Mouse (Mus musculus) limb, embryonic 14.5 days (tissue): Measurements from ENCODE around the gene Brd3. TPM values are rescaled to one million over a fixed set of nuclear protein-coding genes. Genes with fewer than 3 reads are reported as not detected.

Source experiments
- ATAC-seq: fragments of 200-750 bp; cut with Nextera tagmentation; 2 replicates; pipeline ENCODE4 v1.8.0; 2017; ENCODE audit warnings: low read depth, moderate number of reproducible peaks, moderate TSS enrichment; ENCODE audit not compliant: low FRiP score
- DNase-seq: peaks from one replicate; pipeline ENCODE4 v3.0.0-alpha.2; 2015; ENCODE audit warnings: low spot score
- H3K27ac ChIP-seq: fragments of 300-500 bp; sonication (generic); replicated peaks from 2 replicates; pipeline ENCODE4 v1.5.1; 2014; ENCODE audit warnings: low read depth, mild to moderate bottlenecking, low read length, moderate library complexity, mixed read lengths
- H3K27me3 ChIP-seq: fragments of 300-500 bp; sonication (generic); 2 replicates; pipeline ENCODE4 v1.6.1; 2014; ENCODE audit warnings: low read length, mixed read lengths; ENCODE audit not compliant: control insufficient read depth, insufficient read depth
- H3K36me3 ChIP-seq: fragments of 300-500 bp; sonication (generic); 2 replicates; pipeline ENCODE4 v1.6.1; 2014; ENCODE audit warnings: mild to moderate bottlenecking, low read length, moderate library complexity, mixed read lengths; ENCODE audit not compliant: control insufficient read depth, insufficient read depth
- H3K4me1 ChIP-seq: fragments of 300-500 bp; sonication (generic); 2 replicates; pipeline ENCODE4 v1.6.1; 2014; ENCODE audit warnings: antibody characterized with exemption, low read length, mixed read lengths; ENCODE audit not compliant: control insufficient read depth, insufficient read depth
- H3K4me2 ChIP-seq: fragments of 300-500 bp; sonication (generic); replicated peaks from 2 replicates; pipeline ENCODE4 v1.6.1; 2014; ENCODE audit warnings: low read depth, mild to moderate bottlenecking, low read length, moderate library complexity; ENCODE audit not compliant: severe bottlenecking
- H3K4me3 ChIP-seq: fragments of 300-500 bp; sonication (generic); replicated peaks from 2 replicates; pipeline ENCODE4 v1.5.1; 2014; ENCODE audit warnings: low read length
- H3K9ac ChIP-seq: fragments of 300-500 bp; sonication (generic); 2 replicates; pipeline ENCODE4 v1.6.1; 2014; ENCODE audit warnings: mild to moderate bottlenecking, low read depth, low read length, moderate library complexity; ENCODE audit not compliant: severe bottlenecking
- H3K9me3 ChIP-seq: fragments of 300-500 bp; sonication (generic); 2 replicates; pipeline ENCODE4 v1.6.1; 2016; ENCODE audit warnings: low read length; ENCODE audit not compliant: control insufficient read depth
- POLR2A ChIP-seq: fragments of 200-500 bp; IDR thresholded peaks from 2 replicates; pipeline ENCODE4 v1.8.0; 2012; ENCODE audit warnings: inconsistent platforms, mild to moderate bottlenecking, moderate library complexity, borderline replicate concordance; ENCODE audit not compliant: insufficient read depth, insufficient read length; ENCODE audit errors: extremely low read depth
- WGBS: fragments of 180-500 bp; shearing (Covaris S2); extraction: QIAGEN DNeasy Blood & Tissue Kit; methylation state at CpG from one replicate; pipeline ENCODE4 v1.1.7; 2014; 5-methylcytosine and 5-hydroxymethylcytosine counted together
- polyA plus RNA-seq, 2 experiments: library from polyadenylated mRNA; depleted of rRNA in 1 of 2; stranded (reverse) in 1 of 2; unstranded in 1 of 2; fragments of >200 nt; fragmentation: Nextera tagmentation in 1 of 2; extraction: Ambion mirVana in 1 of 2; gene quantifications; 2 replicates each; pipeline versions ENCODE4 v1.2.1 to v1.2.3; 2012 to 2014

Gene Brd3
- polyA plus RNA-seq, 2 experiments, result 75.5 to 155 TPM

- TF ChIP-seq POLR2A, result no peak
- Histone ChIP-seq H3K4me1 (no peaks in the 10 kb centered on the region), H3K4me2 (no peak overlapping the region), H3K36me3 (peaks cover 97% of the 10 kb centered on the region), H3K4me3 (no peak overlapping the region), H3K9ac (no peak overlapping the region), H3K9me3 (no peaks in the 10 kb centered on the region), H3K27me3 (no peaks in the 10 kb centered on the region), H3K27ac (no peak overlapping the region)
- DNase-seq (no peak), ATAC-seq (no peak)
- WGBS, result 81% methylated on average over 5 of the region's 5 CpGs
Measured at GRCm38 (mm10) chr2:27460163-27460562, 47.3 kb downstream of the Brd3 start.

- ATAC-seq (no peak), DNase-seq (no peak)
- H3K4me2 ChIP-seq, result no peak overlapping the region
- no peak overlapping the region for H3K4me3 ChIP-seq
- no peak overlapping the region for H3K27ac ChIP-seq
- H3K9ac ChIP-seq, result no peak overlapping the region
- 86% methylated on average over 7 of the region's 7 CpGs for WGBS
- H3K36me3 ChIP-seq, result peaks cover 100% of the 10 kb centered on the region
- H3K4me1 ChIP-seq, result no peaks in the 10 kb centered on the region
- H3K9me3 ChIP-seq, result no peaks in the 10 kb centered on the region
- H3K27me3 ChIP-seq, result no peaks in the 10 kb centered on the region
- TF ChIP-seq POLR2A, result no peak
Measured at GRCm38 (mm10) chr2:27459735-27460134, 47.7 kb downstream of the Brd3 start.

GRCm38 (mm10) chr2:27450226-27450625 is 57.2 kb downstream of the Brd3 start:
- Histone ChIP-seq H3K4me1 (no peaks in the 10 kb centered on the region), H3K4me2 (no peak overlapping the region), H3K4me3 (no peak overlapping the region), H3K36me3 (peaks cover 98% of the 10 kb centered on the region), H3K27ac (no peak overlapping the region), H3K27me3 (no peaks in the 10 kb centered on the region), H3K9ac (no peak overlapping the region), H3K9me3 (no peaks in the 10 kb centered on the region)
- no peak for TF ChIP-seq POLR2A
- DNase-seq (no peak), ATAC-seq (no peak)
- WGBS, result 89% methylated on average over 14 of the region's 14 CpGs

DNA sequence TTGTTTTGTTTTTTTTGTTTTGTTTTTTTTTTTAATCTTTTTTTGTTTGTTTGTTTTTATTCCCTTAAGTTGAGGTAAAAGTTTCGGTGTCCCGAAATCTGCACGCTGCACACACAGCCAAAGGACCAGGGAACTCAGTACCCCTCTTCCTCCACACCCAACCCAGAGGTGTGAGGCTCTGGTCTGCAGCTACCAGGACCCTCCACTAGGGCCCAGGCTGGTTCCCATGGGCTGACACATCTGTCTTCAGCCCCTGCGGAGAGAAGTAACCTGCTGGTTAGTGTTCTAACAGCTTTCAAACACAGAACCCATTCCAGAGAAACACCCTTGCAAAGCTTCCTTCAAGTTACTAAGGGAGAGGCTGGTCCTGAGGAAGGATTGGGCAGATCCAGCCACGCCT is 59.7 kb downstream of the Brd3 start:
- no peaks in the 10 kb centered on the region for H3K27me3 ChIP-seq
- ATAC-seq (no peak), DNase-seq (no peak)

GRCm38 (mm10) chr2:27446812-27447211 is 60.6 kb downstream of the Brd3 start:
- 95% methylated on average over 8 of the region's 8 CpGs for WGBS
- ATAC-seq, result no peak

More for the DNA sequence above, 59.7 kb downstream of the Brd3 start:
- H3K4me3 ChIP-seq, result no peak overlapping the region
- H3K9me3 ChIP-seq, result no peaks in the 10 kb centered on the region
- WGBS, result 86% methylated on average over 5 of the region's 5 CpGs
- H3K4me2 ChIP-seq, result no peak overlapping the region
- H3K36me3 ChIP-seq, result peaks cover 84% of the 10 kb centered on the region
- H3K27ac ChIP-seq, result no peak overlapping the region
- no peak overlapping the region for H3K9ac ChIP-seq
- 0 out of 2 replicates have a peak, but pooled peaks cover 5% of the 10 kb centered on the region for H3K4me1 ChIP-seq
- TF ChIP-seq POLR2A, result no peak

DNA sequence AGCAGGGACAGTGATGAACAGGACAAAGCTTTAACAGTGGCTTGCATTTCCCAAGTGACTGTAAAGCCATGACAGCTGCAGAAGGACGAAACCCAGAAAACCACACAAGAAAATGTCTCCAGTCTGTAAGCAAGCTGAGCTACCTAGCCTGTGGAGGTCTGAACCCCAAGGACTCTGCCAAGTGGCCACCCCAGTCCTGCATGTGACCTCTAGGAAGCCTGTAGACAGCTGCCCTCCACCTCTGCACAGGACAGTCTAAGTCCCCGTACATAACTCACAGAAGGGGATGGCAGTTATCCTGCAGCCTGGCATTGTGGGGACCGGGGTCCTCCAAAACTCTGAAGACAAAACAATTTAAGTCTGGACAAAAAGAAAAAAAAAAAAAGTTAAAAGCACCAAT is 61.6 kb downstream of the Brd3 start:
- WGBS, result 91% methylated on average over 3 of the region's 3 CpGs
- ATAC-seq (no peak), DNase-seq (no peak)
- Histone ChIP-seq H3K4me2 (no peak overlapping the region), H3K4me3 (no peak overlapping the region), H3K9ac (no peak overlapping the region), H3K27ac (no peak overlapping the region), H3K9me3 (no peaks in the 10 kb centered on the region), H3K27me3 (no peaks in the 10 kb centered on the region), H3K4me1 (0 out of 2 replicates have a peak, but pooled peaks cover 5% of the 10 kb centered on the region), H3K36me3 (peaks cover 66% of the 10 kb centered on the region)
- TF ChIP-seq POLR2A, result no peak

More at GRCm38 (mm10) chr2:27446812-27447211, 60.6 kb downstream of the Brd3 start:
- no peak overlapping the region for H3K4me2 ChIP-seq
- H3K9ac ChIP-seq, result no peak overlapping the region
- DNase-seq, result no peak
- H3K27ac ChIP-seq, result no peak overlapping the region
- peaks cover 75% of the 10 kb centered on the region for H3K36me3 ChIP-seq
- 0 out of 2 replicates have a peak, but pooled peaks cover 5% of the 10 kb centered on the region for H3K4me1 ChIP-seq
- no peak overlapping the region for H3K4me3 ChIP-seq
- TF ChIP-seq POLR2A, result no peak
- H3K27me3 ChIP-seq, result no peaks in the 10 kb centered on the region
- H3K9me3 ChIP-seq, result no peaks in the 10 kb centered on the region
